Mouse (Mus musculus) kidney, adult 8-10 months (tissue): ENCODE measurements around the gene Epx.
"Not testable (repeated sequence)": the region's sequence is repeated elsewhere in the genome, so short reads cannot be mapped to it uniquely, and the experiment has no call there.

Source experiments
- DNase-seq, 2 experiments: peaks; one replicate each; pipeline ENCODE4 v3.0.0; 2022

The Epx gene

GRCm38 (mm10) chr11:87875436-87875835 is at the start of gene Epx:
TSS of gene Epx (minus strand) at chr11:87875536.
- no peak for DNase-seq

GRCm38 (mm10) chr11:87920966-87921365 is 45.6 kb upstream of the Epx start, which contains the start of gene Olfr464:
TSS of gene Olfr464 (minus strand) at chr11:87920967.
- no peak for DNase-seq

- DNase-seq, result no peak
These were observed 45.0 kb upstream of the Epx start for GRCm38 (mm10) chr11:87920301-87920700.

- DNase-seq, result no peak
These were observed 40.7 kb upstream of the Epx start for GRCm38 (mm10) chr11:87916005-87916404.

GRCm38 (mm10) chr11:87904331-87904730 is 29.0 kb upstream of the Epx start:
- no peak for DNase-seq

- DNase-seq, result no peak
These were observed 22.0 kb upstream of the Epx start, which contains the start of gene Olfr463 for GRCm38 (mm10) chr11:87897287-87897686. TSS of gene Olfr463 (minus strand) at chr11:87897387.

GRCm38 (mm10) chr11:87892168-87892567 is 16.8 kb upstream of the Epx start, which contains the start of gene Olfr462:
TSS of gene Olfr462 (minus strand) at chr11:87892268.
- DNase-seq, result no peak

GRCm38 (mm10) chr11:87884856-87885255 is 9.5 kb upstream of the Epx start:
- no peak for DNase-seq

GRCm38 (mm10) chr11:87883493-87883892 is 8.2 kb upstream of the Epx start:
- DNase-seq, result no peak

GRCm38 (mm10) chr11:87881714-87882113 is 6.4 kb upstream of the Epx start:
- no peak for DNase-seq

- DNase-seq, result no peak
These were observed 4.5 kb upstream of the Epx start for GRCm38 (mm10) chr11:87879826-87880225.

GRCm38 (mm10) chr11:87871766-87872165 is 3.6 kb downstream of the Epx start:
- DNase-seq, result no peak

GRCm38 (mm10) chr11:87870096-87870495 is 5.2 kb downstream of the Epx start:
- no peak for DNase-seq

GRCm38 (mm10) chr11:87866891-87867290 is 8.4 kb downstream of the Epx start:
- DNase-seq, result not testable (repeated sequence)

- no peak for DNase-seq
These were observed 12.5 kb downstream of the Epx start for GRCm38 (mm10) chr11:87862805-87863204.

GRCm38 (mm10) chr11:87860426-87860825 is 14.9 kb downstream of the Epx start:
- DNase-seq, result no peak

- no peak for DNase-seq
These were observed 16.1 kb downstream of the Epx start for GRCm38 (mm10) chr11:87859273-87859672.

GRCm38 (mm10) chr11:87854550-87854949 is 20.8 kb downstream of the Epx start:
- no peak for DNase-seq

GRCm38 (mm10) chr11:87853597-87853954 is 21.8 kb downstream of the Epx start:
- DNase-seq, result peak in 1 of 2 experiments; percentile 6

- DNase-seq, result peak; percentile 83 to 91
These were observed 22.4 kb downstream of the Epx start, which contains the start of gene Mks1 for GRCm38 (mm10) chr11:87852690-87853596. TSS of gene Mks1 (plus strand) at chr11:87853215.

- DNase-seq, result no peak
These were observed 27.5 kb downstream of the Epx start for GRCm38 (mm10) chr11:87847884-87848283.

GRCm38 (mm10) chr11:87846968-87847600 is 28.3 kb downstream of the Epx start:
- no peak for DNase-seq

GRCm38 (mm10) chr11:87841436-87841835 is 33.9 kb downstream of the Epx start:
- DNase-seq, result no peak

GRCm38 (mm10) chr11:87840676-87841075 is 34.7 kb downstream of the Epx start:
- no peak for DNase-seq
